Mouse (Mus musculus) brain, adult 2 months (tissue): ENCODE measurements at regions not wholly inside any gene's neighbourhood (a gene's known extent, or its start where the extent isn't known, plus 50 kb on each side); places are given as distances from the start of the nearest gene placed in this dataset.
"Not testable (repeated sequence)": the region's sequence is repeated elsewhere in the genome, so short reads cannot be mapped to it uniquely, and the experiment has no call there.

Experiments
- DNase-seq: peaks from one replicate; pipeline ENCODE4 v3.0.0; 2011; ENCODE audit warnings: low read depth, low spot score

GRCm38 (mm10) chr9:3116311-3116710 lies 79.6 kb downstream of the Gm10715 start:
- DNase-seq = not testable (repeated sequence)

- DNase-seq = no peak
Measured at GRCm38 (mm10) chr9:3161181-3161580, 124.5 kb downstream of the Gm10715 start.

DNA sequence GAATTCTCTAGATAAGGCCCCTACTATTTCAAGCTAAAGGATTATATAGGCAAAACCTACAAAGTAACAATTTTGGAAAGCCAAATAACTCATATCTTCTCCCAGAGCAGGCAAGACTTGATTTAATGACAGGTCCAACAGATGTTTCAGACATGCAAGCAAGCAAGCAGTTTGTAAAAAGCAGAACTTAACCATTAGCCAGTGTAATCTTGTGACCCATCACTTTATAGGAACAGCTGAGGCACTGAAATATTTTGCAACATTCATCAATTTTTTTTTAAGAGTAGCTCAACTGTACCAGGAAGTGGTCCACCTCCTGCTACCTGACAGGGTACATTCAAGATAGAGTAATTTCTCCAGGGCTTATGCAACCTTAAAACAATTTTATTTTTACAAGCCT lies 147.7 kb downstream of the Gm10715 start:
- no peak for DNase-seq

- no peak for DNase-seq
Measured at GRCm38 (mm10) chr9:3199151-3200018, 135.6 kb upstream of the Alkbh8 start.

GRCm38 (mm10) chr9:3200019-3200347 lies 135.0 kb upstream of the Alkbh8 start:
- DNase-seq = not testable (repeated sequence)

DNA sequence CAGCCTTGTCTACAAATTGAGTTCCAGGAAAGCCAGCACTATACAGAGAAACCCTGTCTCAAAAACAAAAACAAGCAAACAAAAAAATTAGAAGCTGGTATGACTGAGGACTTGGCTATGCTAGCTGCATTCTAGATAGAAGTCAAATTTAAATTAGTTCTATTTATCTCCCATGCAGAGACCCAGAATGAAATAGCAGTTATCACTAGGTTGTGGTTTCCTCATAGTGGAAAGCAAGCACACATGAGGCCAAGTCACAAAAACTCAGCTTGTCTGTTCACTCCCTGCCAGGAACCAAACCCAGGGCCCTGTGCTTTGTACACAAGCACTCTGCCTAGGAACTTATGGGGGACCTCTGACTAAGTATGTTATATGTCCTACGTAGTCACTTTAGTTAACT lies 126.8 kb upstream of the Alkbh8 start:
- not testable (repeated sequence) for DNase-seq

DNA sequence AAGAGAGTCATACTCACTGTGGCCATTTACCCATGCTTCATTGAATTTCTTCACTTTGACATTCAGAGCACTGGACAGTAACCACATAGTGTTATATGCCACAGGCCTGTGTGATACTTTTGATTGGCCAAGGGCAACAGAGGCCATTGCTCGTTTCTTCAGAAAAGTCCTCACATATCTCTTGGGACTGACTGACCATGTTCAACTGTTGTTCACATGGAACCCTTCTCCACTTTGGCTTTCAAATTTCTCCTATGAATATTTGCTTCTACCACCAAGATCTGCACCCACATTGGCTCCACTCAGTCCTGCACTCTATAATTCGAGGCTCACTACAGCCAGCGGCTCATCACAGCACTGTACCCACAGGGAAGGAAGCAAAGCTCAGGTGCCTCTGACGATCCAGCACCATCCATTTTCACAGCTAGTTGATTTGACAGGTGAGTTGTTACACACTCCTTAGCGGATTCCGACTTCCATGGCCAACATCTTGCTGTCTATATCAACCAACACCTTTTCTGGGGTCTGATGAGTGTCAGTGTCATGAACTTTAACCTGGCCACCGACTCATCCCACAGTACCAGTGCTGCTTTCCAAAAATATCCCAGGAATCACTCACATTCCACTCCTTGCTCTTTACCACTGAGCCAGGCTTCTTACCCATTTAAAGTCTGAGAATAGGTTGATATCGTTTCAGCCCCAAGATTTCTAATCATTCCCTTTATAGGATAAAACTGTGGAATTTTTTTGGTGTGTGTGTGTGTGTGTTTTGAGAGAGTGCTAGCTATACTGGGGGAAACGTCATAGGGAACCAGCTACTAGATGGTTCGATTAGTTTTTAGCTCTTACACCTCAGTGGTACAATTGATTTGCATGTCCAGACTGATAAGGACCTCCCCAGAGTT lies 76.3 kb upstream of the Alkbh8 start:
- peak; percentile 98 for DNase-seq

GRCm38 (mm10) chr9:3260181-3260580 lies 74.8 kb upstream of the Alkbh8 start:
- DNase-seq = peak; percentile 71

DNA sequence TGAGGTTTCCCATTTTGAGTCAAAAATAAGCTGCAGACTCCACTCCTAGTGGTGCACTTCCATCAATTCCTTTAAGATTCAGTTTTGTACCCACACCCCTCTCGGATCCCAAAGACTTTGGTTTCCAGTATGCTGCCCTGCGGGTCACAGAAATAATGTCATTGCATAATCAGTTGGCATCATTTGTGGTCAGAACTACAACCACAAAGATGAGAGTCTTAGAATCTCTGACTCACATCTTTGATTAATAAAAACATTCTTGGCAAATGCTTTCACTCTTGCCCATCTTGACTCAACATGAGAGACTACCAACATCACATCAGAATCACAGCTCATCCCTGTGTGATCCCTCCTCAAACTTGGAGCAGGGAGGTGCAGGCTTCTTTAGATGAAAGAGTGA lies 74.1 kb upstream of the Alkbh8 start:
- DNase-seq = no peak

DNA sequence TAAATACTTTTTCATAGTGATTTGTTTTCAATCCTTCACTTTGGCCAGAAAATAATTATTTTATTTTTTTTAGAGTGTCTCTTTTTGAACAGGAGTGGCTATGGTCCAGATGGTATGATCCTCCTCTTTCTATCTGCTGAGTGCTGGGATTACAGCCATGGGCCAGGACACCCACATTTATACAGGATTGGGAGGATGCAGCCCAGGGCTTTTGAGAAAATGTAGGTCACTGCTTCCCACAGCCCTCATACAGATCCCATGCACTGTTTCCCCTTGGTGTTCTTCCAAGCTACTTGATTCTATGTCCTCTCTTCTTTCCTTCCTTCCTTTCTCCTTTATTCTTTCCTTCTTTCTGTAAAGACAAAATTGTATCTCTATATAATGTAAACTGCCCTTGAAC lies 70.5 kb upstream of the Alkbh8 start:
- peak; percentile 61 for DNase-seq

DNA sequence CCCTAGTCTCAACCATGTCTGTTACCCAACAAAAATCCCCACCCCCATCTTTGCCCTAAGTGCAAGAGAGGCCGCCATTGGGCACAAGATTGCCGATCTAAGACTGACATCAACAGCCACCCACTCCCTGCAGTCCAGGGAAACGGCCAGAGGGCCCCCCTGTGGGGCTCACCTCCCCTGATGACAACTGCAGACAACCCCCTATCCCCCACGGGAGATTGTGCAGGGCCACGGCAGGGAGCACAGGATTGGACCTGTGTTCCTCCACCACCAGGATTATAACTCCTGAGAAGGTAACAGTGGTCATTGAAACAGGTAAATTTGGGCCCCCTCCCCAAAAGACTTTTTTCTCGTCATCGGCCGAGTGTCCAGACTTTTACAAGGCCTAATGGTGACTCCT lies 54.4 kb upstream of the Alkbh8 start:
- DNase-seq = not testable (repeated sequence)

DNA sequence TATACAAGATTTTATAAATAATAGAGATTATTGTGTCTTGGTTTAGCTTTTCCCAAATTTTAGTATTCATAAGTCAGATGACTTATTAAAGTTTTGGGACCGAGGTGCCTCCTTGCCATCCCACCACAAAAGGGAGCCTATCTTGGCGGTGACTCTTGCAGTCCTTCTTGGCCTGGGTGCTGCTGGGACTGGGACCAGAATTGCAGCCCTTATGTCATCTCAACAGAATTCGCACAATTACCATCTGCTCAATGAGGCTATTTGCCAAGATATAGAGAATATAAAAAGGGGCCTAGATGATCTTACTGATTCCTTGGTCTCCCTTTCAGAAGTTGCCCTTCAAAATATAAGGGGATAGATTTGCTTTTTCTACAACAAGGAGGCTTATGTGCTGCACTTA lies 53.0 kb upstream of the Alkbh8 start:
- peak; percentile 69 for DNase-seq

GRCm38 (mm10) chr9:3283381-3283780 lies 51.6 kb upstream of the Alkbh8 start:
- not testable (repeated sequence) for DNase-seq
